Mouse (Mus musculus) left cerebral cortex, adult 18-20 months (tissue): ENCODE measurements around the gene Anxa10. TPM values are rescaled to one million over a fixed set of nuclear protein-coding genes. Genes with fewer than 3 reads are reported as not detected.
A peak's percentile ranks its signal among the peaks of the same experiment; 100 is the strongest.

Experiments used
- DNase-seq, 2 experiments: peaks; one replicate each; pipeline ENCODE4 v3.0.0; 2021 to 2022; ENCODE audit warnings: low spot score in 2 of 2, mixed read lengths in 1 of 2
- long read RNA-seq, 2 experiments: library from polyadenylated mRNA; stranded (forward); transcript quantifications; one replicate each; pipeline ENCODE4 v2.0.0; 2021
- total RNA-seq, 2 experiments: library from RNA; stranded (reverse); gene quantifications; 2 replicates each; pipeline ENCODE4 v1.2.3; 2021

Gene Anxa10
- total RNA-seq: under 1 TPM in 1 of 2 experiments, not detected in 1; 0.28 TPM
- long read RNA-seq, experiment 1: 0 reads
- long read RNA-seq, experiment 2: 0 reads

- no peak for DNase-seq
Measured at GRCm38 (mm10) chr8:62123098-62123497, at the start of gene Anxa10. Anxa10 (minus strand) TSS chr8:62123150.

GRCm38 (mm10) chr8:62132662-62133366 lies 9.9 kb upstream of the Anxa10 start:
- no peak for DNase-seq

DNA sequence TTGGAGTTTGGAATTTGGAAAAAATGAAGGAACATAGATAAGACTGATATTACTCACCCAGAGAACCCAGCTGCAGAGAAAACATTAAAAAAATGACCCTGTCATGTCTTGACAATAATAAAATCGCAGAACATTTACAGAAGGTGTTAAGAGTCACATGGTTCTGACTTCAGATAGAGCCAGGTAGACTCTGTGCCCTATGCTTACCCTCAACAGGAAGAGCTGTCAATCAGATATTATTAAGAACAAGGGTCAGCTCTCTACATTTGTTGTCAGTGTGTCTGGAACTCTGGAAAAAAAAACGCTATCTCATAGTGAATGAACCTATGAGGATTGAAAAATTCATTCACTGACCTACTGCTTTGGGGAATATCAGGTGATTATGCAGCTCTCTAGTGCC lies 25.7 kb downstream of the Anxa10 start:
- no peak for DNase-seq

GRCm38 (mm10) chr8:62081804-62082203 lies 41.1 kb downstream of the Anxa10 start:
- DNase-seq: no peak

GRCm38 (mm10) chr8:62080195-62080802 lies 42.7 kb downstream of the Anxa10 start:
- DNase-seq: peak in 1 of 2 experiments; percentile 14

- no peak for DNase-seq
Measured at GRCm38 (mm10) chr8:62068305-62068704, 54.6 kb downstream of the Anxa10 start.

DNA sequence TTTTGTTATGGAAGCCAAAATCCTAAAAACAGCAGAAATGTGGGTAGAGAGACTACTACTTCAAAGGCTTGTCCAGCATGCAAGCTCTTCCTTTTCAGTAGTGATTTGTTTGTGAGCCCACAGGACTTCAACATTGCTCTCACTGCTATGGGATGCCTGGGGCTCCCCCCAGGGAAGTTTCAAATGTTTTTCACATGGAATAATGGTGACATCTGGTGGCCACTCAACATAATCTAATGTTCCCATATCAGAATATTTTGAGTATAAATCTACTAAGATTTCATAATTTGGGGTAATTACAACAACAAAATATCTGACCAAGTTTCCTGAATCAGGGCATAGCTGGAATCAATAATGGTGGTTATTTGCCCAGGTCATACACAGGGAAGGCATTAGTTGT lies 62.6 kb downstream of the Anxa10 start:
- peak; percentile 8 to 9 for DNase-seq

- no peak for DNase-seq
Measured at GRCm38 (mm10) chr8:62046809-62047208, 76.1 kb downstream of the Anxa10 start.

- DNase-seq: no peak
Measured at GRCm38 (mm10) chr8:62034351-62034750, 88.6 kb downstream of the Anxa10 start.

DNA sequence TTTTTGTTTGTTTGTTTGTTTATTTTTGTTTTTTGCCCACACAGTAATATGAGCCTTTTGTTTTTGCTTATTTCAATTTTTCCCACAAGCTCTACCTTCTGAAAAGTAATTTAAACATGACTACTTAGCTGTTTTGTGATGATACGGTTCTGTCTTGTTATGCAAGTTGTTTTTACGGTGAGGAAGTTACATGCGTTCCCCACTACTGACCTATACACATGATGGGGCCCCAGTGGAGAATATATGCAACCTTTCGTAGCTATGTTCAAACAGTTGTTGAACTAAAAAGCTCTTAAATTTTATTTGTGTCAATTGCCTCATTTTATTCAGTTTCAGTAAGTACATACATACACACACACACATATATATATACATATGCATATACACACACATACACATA lies 108.4 kb downstream of the Anxa10 start:
- DNase-seq: no peak

- no peak for DNase-seq
Measured at GRCm38 (mm10) chr8:62014166-62014565, 108.8 kb downstream of the Anxa10 start.

Other genes starting within 250 kb of the Anxa10 start
- 1 to 10 TPM; 3.8 to 4.4 TPM for gene Palld, start 220.5 kb downstream of the Anxa10 start, total RNA-seq
- gene Ddx60, start 195.1 kb downstream of the Anxa10 start, total RNA-seq: under 1 TPM; 0.49 to 0.73 TPM